Mouse (Mus musculus) induced T-regulatory cell, adult 2 months (primary cell): ENCODE measurements around the gene Ifitm7.
"Not testable (repeated sequence)": the region's sequence is repeated elsewhere in the genome, so short reads cannot be mapped to it uniquely, and the experiment has no call there.

Experiments used
- DNase-seq: peaks from one replicate; pipeline ENCODE4 v3.0.0-alpha.2; 2012; ENCODE audit warnings: low read depth

Ifitm7 gene

GRCm38 (mm10) chr16:13986574-13987478, at the start of gene Ifitm7, which contains the start of gene 2900011O08Rik:
Gene Ifitm7 (minus strand): TSS chr16:13986888.
Gene 2900011O08Rik (plus strand): TSS chr16:13986604.
- DNase-seq = no peak

DNA sequence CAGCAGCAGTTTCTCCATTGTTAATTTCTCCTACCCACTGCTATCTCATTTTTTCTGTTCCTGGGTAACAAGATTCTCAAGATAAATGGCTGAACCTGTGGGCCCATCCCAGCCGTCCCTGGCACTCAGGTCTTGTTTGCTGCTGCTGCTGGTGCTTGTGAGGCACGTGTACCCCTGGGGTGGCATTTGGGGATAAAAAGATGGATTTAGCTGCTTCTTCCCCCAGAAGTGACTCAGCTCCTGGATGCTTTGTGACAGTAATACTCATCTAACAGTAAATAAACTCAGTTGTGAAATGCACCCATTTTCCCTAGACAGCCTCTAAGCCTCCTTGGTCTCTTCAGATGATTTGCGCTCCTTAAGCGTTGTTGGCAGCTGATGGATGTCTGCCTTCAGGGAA, 46.4 kb upstream of the Ifitm7 start:
- no peak for DNase-seq

- DNase-seq = no peak
These were observed 44.0 kb upstream of the Ifitm7 start for GRCm38 (mm10) chr16:14030650-14031049.

- DNase-seq = no peak
These were observed 43.2 kb upstream of the Ifitm7 start for GRCm38 (mm10) chr16:14029851-14030250.

DNA sequence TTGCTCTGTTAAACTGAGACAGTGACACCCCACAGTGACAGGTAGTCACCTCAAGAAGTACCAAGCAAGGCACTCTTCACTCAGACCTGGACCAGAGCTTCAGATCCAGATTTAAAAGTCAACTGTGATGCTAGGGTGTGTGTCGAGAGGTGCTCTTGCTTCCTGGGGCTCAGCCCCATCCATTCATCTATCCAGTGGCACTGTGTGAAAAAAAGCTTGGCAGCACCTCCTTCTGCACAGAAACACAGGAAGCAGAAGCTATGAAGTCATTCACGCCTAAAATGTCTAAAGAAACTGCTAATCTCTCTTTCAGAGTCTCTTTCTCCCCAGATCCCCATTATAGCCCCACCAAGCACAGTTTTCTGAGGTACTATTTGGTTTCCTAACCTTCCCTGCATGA, 42.4 kb upstream of the Ifitm7 start:
- no peak for DNase-seq

GRCm38 (mm10) chr16:14025091-14025990, 38.7 kb upstream of the Ifitm7 start:
- no peak for DNase-seq

DNA sequence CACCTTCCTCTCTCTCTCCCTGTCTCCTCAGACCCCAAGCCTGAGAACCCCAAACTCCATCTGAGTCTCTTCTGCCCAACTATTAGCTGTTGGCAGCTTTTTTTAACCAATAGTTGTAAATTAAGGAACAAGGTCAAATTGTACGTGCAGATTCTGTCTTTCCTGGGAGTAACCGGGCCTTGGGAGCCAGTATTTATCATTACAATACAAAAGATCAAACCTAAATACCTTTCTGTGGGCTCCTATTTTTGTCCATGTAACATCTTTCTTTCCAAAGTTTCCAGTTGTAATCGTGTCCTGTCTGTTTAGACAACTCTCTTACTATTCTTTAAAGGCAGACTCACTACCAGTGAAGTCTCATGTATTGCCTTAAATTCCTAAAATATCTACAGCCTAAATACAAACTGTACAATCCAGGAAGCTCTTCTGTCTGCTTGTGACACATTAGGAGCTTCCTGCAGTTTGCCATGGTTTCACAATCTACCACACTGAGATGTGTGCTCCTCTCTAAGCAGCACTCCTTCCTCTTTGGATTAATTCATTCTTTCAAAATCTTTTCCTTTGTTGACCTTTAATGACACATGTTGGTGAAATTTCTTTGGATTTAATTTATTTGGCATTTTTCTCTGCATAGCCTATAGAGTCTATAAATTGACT, 34.6 kb upstream of the Ifitm7 start:
- DNase-seq = no peak

- DNase-seq = no peak
These were observed 30.6 kb upstream of the Ifitm7 start for GRCm38 (mm10) chr16:14017306-14017705.

- DNase-seq = no peak
These were observed 23.3 kb upstream of the Ifitm7 start for GRCm38 (mm10) chr16:14009966-14010365.

DNA sequence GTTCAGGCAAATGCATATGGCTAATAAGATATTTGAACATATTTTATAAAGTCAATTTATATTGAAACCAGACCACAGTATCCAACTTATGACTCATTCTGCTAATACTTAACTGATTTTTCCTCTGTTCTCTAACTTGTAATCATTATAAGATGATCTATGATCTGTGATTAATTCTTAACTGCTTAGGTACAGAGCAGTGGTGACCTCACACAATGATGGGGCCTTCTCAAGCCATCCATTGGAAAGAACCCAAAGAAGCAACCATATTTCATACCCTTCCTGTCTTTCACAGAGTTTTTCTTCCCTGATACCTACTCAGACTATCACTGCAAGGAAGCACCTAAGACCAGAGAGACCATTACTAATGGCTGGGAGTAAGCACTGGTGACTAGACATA, 22.0 kb upstream of the Ifitm7 start:
- no peak for DNase-seq

- DNase-seq = no peak
These were observed 21.4 kb upstream of the Ifitm7 start for GRCm38 (mm10) chr16:14008081-14008480.

DNA sequence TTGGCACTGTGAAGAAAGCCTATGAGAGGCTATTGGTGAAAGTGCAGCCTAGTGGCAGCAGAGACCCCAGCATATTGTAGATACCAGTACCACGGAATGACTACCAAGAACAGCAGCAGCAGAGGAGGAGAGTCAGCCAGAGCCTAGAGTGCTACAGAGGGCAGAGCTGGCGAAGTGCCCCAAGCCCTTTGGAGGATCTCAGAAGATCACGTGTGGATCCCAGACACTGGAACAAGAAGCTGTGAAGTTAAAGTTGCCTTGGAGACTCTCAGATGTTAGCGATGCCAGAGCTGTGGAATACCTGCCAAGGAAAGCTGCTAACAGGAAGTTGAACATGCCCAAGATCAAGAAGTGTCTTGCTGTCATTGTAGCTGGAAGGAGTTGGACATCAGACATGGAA, 18.6 kb upstream of the Ifitm7 start:
- DNase-seq = no peak

- no peak for DNase-seq
These were observed 18.0 kb upstream of the Ifitm7 start for GRCm38 (mm10) chr16:14004726-14005125.

DNA sequence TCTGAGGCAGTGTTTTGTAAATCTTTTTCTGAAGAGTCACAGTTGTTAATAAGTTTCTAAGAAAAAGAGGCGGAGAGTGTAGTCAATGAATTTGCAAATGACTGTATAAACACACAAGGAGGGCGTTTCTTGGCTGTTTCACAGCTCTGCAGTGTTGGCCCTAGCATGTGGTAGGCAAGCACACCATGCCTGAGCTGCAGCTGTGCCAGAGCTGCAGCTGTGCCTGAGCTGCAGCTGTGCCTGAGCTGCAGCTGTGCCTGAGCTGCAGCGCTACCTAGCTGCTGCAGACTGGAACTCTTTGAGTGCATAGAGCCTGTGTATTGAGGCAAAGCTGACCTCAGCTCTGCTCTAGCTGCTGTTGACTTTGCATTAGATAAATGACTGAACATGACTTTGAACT, 17.5 kb upstream of the Ifitm7 start:
- no peak for DNase-seq

DNA sequence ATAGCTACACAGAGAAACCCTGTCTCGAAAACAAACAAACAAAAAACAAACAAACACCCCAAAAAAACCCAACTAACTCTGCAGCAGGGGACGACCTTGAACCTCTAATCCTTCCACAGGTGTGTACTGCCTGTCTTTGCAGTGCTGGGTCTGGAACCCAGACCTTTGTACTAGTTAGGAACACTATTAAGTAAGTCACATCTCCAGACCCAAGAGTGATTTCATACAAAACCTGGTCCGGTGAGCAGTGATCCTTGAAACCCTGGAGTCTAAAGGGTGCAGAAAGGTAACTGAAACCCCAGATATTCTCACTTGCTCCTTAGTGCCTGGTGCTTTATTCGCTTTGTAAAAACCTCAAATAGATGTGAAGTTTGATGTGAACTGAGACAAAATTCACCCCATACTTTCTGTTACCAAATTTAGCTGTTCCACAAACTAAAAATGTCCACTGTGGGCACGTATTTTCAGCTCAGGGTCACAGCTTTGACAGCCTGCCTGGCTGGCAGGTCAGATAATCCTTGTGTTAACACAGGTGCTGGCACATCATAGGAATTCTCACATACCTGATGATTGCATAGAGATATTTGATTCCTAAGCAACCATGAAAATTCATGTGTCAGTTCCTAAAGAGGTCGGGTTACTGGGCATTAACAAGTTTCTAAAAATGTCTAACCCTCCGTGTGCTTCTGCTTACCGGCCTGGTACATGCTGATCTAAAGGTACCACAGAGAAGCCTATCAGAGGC, 16.9 kb upstream of the Ifitm7 start:
- no peak for DNase-seq

DNA sequence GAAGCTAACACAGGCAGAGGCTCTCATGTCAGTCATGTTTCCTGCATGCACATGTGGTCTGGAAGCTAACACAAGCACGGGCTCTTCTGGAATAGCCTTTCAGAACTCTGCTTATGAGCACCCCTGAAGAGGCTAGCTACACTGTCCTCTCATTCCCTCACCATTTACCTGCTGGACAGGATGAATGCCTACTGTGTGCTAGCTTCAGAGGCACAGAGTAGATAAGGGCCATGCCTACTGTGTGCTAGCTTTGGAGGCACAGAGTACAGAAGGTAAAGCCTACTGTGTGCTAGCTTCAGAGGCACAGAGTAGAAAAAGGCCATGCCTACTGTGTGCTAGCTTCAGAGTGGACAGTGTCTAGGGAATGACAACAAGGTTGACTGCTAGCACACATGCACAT, 7.8 kb upstream of the Ifitm7 start:
- no peak for DNase-seq

DNA sequence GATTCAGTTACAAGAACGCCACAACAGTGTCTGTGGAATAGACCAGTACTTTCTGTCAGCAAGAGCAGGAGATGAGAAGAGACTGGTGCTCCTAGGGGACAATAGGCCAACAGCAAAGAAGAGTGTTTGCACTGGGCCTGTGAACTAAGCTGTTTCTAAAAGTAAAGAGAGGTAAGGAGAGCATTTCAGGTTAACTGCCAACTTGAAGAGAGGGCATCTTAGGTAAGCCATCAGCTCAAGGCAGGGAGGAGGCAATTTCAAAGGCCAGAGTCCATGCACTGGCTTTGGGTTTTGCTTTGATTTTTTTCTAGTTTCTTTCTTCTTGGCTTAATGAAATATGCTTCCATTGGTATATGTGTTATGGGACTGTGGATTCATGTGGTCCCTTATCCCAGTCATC, 7.4 kb upstream of the Ifitm7 start:
- no peak for DNase-seq

DNA sequence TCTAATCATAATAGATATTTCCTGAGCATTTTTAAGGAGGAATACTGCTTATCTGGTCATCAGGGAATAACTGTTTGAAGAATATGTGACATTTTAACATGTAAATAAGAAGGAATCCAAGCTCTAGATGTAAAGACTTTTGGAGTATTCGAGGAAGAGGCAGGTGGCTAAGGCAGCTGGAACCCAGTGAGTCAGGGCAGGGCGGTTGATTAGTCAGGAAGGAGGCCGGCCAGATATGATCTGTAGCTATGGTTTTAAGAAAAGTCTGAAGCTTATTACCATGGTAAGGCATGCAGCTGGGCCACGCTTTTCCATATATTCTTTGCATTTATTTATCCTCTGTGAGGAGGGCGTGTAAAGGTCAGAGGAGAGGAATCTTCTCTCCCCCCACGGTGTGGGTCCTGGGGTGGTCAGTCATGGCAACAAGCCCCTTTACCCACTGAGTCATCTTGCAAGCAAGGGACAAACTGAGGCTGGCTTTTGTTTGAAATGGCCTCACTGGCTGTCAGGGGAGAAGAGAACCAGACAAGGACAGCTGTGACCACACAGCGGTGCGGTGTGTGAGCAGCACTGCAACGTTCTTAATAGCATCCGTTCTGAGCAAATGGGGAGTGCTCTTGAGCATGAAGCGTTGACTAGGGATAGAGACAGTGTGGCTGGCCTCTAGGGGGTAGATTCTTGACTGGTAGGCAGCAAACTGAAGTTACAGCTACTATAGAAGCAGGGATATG, 6.0 kb upstream of the Ifitm7 start:
- no peak for DNase-seq

DNA sequence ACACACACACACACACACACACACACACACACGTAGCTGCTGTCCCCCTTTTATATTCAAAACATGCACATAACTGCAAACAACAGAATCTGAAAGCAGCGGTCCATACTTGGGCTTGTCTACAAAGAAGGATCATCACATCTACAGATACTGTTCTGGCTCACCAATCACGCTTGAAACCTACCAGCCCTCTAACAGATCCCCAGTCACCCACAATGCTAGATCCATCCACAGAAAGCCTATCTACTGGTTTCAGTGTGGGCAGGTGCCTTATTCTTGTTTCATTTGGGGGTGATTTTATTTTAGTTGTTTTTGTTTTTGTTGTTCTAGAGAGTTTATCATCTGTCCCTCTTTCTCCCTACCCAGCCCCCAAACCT, 503 bp downstream of the Ifitm7 start:
- no peak for DNase-seq

DNA sequence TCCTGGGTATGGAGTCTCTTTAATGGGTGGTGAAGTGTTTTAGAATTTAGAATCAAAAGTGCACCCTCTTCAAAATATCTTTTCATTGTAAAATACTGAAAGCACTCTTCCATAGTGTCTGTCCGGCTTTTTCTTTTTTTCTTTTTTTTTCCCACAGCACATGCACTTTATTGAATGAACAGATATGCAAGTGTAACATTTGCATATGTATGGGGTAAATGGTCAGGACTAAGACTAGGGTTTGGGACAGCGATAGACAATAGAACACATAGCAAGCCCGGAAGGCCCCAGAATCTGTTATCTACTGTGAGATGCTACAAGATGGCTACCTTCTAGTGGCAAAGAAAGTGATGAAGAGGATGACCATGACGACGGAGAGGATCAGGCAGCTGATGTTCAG, 3.5 kb downstream of the Ifitm7 start:
- DNase-seq = no peak

- not testable (repeated sequence) for DNase-seq
These were observed 5.0 kb downstream of the Ifitm7 start for GRCm38 (mm10) chr16:13981726-13982125.
